Mouse (Mus musculus): ENCODE data around the gene Tsen34.

- TF ChIP-seq USF1 (IDR thresholded peaks at IDR 0.05; ENCODE audit: low read depth, low read length) (no peak), POLR2AphosphoS2 (IDR thresholded peaks at IDR 0.05; ENCODE audit: low read length) (no peak)
Observed at GRCm38 (mm10) chr7:3694076-3694948, 1.6 kb downstream of the Tsen34 start.

Data from MEL (cell line).